Mouse (Mus musculus): ENCODE results near the gene Ifitm7. TPM values are rescaled to one million over a fixed set of nuclear protein-coding genes. Genes with fewer than 3 reads are reported as not detected.

Ifitm7 gene
- not detected in 2 replicates for polyA plus RNA-seq (2012; ENCODE audit: insufficient read depth, insufficient read length, low replicate concordance, missing spikeins)

DNA sequence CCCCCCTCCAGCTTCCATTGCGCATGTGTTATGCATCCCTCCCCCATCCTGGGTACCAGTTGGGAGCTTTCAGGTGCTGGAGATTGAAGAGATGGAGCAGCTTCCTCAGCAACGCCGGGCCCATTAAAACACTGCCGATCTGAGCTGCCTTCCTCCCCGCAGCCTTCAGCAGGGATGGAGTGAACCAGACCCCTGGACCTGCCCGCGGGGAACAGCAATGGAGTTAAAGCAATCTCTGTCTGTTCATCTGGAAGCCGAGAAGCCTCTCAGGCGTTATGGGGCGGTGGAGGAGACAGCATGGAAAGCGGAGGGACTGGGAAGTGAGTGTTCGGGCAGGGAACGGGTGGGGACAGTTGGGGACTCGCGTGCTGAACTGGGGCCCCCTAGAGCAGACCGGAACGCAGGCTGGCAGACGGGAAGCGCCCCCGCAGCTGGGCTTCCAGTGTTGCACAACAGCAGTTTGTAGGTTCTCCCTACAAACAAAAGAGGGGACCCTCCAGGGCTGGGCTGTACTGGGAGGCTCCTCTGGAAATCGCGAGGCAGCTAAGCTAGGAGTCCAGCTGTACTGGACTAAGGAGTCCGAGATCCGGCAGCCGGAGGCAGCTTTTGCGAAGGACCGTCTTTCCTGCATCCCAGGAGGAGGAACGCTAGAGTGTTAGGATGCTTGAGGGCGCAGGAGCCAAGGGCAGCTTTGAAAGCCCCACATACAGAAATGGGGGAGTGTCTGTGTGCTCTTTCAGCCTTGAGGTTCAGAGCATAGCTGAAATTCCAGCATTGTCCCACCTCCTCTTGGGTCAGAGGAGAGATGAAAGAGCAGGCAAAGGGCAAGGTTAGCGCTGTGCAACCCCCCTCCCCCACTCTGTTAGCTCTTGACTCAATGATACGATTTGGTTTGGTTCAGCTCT, at the start of gene Ifitm7, which contains the start of gene 2900011O08Rik:
Gene Ifitm7, minus strand, starts transcription at position 315 of the 905 bp plus-strand sequence.
Gene 2900011O08Rik, plus strand, starts transcription at position 31 of the 905 bp plus-strand sequence.
- peak within 1 kb of the TSS; percentile 94 for H3K4me3 ChIP-seq (ENCODE audit: insufficient read depth, low read depth, low read length)
- TF ChIP-seq CTCF (IDR thresholded peaks at IDR 0.05; ENCODE audit: insufficient read depth, low read depth, low read length) (no peak), POLR2A (IDR thresholded peaks at IDR 0.05; ENCODE audit: insufficient read depth, low read depth, low read length) (peak; percentile 37; the same call in 1 of the 2 replicates)
- peak within 1 kb of the TSS; percentile 90 for H3K27ac ChIP-seq (ENCODE audit: insufficient read depth, low read depth, low read length)
- H3K4me1 ChIP-seq (ENCODE audit: control insufficient read depth, insufficient read depth, low read length): no peaks in the 10 kb centered on the region
- under 1% methylated on average over 31 of the region's 31 CpGs for WGBS

DNA sequence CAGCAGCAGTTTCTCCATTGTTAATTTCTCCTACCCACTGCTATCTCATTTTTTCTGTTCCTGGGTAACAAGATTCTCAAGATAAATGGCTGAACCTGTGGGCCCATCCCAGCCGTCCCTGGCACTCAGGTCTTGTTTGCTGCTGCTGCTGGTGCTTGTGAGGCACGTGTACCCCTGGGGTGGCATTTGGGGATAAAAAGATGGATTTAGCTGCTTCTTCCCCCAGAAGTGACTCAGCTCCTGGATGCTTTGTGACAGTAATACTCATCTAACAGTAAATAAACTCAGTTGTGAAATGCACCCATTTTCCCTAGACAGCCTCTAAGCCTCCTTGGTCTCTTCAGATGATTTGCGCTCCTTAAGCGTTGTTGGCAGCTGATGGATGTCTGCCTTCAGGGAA, 46.4 kb upstream of the Ifitm7 start:
- WGBS: 81% methylated on average over 4 of the region's 4 CpGs
- Histone ChIP-seq H3K4me1 (ENCODE audit: control insufficient read depth, insufficient read depth, low read length) (no peaks in the 10 kb centered on the region), H3K4me3 (ENCODE audit: insufficient read depth, low read depth, low read length) (no peak overlapping the region), H3K27ac (ENCODE audit: insufficient read depth, low read depth, low read length) (no peak overlapping the region)
- TF ChIP-seq POLR2A (IDR thresholded peaks at IDR 0.05; ENCODE audit: insufficient read depth, low read depth, low read length) (no peak), CTCF (IDR thresholded peaks at IDR 0.05; ENCODE audit: insufficient read depth, low read depth, low read length) (no peak)

- Histone ChIP-seq H3K27ac (ENCODE audit: insufficient read depth, low read depth, low read length) (no peak overlapping the region), H3K4me3 (ENCODE audit: insufficient read depth, low read depth, low read length) (no peak overlapping the region), H3K4me1 (ENCODE audit: control insufficient read depth, insufficient read depth, low read length) (no peaks in the 10 kb centered on the region)
- 87% methylated on average over 4 of the region's 4 CpGs for WGBS
- no peak for TF ChIP-seq POLR2A (IDR thresholded peaks at IDR 0.05; ENCODE audit: insufficient read depth, low read depth, low read length)
- TF ChIP-seq CTCF (IDR thresholded peaks at IDR 0.05; ENCODE audit: insufficient read depth, low read depth, low read length): no peak
These were observed 44.0 kb upstream of the Ifitm7 start for GRCm38 (mm10) chr16:14030650-14031049.

DNA sequence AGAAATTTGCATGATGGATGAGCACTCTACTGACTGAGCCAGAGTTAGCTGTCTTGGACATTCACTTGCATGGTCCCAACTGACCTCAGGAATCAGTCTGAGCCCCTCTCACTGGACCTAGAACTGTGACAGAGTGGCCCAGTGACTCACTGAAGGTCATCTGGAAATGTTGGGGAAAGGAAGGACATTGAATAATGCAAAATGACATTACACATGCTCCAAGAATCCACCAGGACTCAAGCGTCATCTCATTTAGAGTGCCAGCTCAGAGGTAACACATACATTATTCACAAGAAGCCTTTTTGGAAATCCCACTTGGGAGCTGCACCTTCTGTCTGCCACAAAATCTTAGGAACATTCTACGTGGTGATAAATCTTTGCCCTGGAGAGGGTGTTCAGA, 43.2 kb upstream of the Ifitm7 start:
- H3K27ac ChIP-seq (ENCODE audit: insufficient read depth, low read depth, low read length): no peak overlapping the region

DNA sequence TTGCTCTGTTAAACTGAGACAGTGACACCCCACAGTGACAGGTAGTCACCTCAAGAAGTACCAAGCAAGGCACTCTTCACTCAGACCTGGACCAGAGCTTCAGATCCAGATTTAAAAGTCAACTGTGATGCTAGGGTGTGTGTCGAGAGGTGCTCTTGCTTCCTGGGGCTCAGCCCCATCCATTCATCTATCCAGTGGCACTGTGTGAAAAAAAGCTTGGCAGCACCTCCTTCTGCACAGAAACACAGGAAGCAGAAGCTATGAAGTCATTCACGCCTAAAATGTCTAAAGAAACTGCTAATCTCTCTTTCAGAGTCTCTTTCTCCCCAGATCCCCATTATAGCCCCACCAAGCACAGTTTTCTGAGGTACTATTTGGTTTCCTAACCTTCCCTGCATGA, 42.4 kb upstream of the Ifitm7 start:
- WGBS: 35% methylated on average over 2 of the region's 2 CpGs
- Histone ChIP-seq H3K4me1 (ENCODE audit: control insufficient read depth, insufficient read depth, low read length) (no peaks in the 10 kb centered on the region), H3K27ac (ENCODE audit: insufficient read depth, low read depth, low read length) (no peak overlapping the region), H3K4me3 (ENCODE audit: insufficient read depth, low read depth, low read length) (no peak overlapping the region)
- no peak for TF ChIP-seq CTCF (IDR thresholded peaks at IDR 0.05; ENCODE audit: insufficient read depth, low read depth, low read length)

More for the DNA sequence above, 43.2 kb upstream of the Ifitm7 start:
- TF ChIP-seq POLR2A (IDR thresholded peaks at IDR 0.05; ENCODE audit: insufficient read depth, low read depth, low read length): no peak
- no peak for TF ChIP-seq CTCF (IDR thresholded peaks at IDR 0.05; ENCODE audit: insufficient read depth, low read depth, low read length)
- WGBS: 79% methylated on average over 2 of the region's 2 CpGs
- Histone ChIP-seq H3K4me1 (ENCODE audit: control insufficient read depth, insufficient read depth, low read length) (no peaks in the 10 kb centered on the region), H3K4me3 (ENCODE audit: insufficient read depth, low read depth, low read length) (no peak overlapping the region)

DNA sequence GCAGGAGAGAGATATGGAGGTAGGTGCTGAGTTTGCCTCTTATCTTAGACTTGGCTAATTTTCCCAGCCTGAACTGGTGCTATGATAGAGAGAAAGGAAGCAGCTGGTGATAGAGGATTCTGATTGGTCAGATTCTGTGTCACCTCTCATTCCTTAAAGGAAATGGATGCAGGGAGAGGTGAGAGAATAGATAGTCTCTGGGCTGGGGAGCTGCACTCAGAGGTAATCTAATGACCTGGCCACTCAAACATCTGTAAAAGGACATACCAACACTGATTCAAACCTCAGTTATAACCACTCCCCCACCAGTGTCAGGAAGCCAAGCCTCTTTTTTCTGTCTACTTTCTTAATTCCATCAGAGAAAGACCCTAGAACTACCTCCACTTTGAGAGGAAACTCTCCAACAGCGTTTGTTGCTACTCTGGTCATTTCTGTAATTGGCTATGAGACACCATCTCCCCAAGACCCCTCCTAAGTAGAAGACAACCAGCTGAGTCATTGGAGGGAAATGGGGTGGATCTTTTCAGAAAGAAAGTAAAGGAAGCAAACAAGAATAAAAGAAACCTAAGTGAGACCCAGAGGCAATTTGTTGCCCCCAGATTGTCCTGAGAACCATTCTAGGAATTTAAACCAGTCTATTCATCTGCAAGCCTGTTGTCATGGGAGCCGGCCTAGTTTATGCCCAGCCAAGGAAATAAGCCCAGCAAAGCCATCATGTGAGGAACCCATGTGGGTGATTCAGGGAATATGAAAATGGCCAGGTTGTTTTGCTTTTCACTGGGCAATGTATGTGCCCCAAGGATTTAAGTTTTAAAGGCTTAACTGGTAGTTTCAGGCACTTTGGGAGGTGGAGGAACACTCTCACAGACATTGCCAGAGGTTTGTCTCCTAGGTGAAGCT, 38.7 kb upstream of the Ifitm7 start:
- 37% methylated on average over 2 of the region's 2 CpGs for WGBS
- Histone ChIP-seq H3K4me1 (ENCODE audit: control insufficient read depth, insufficient read depth, low read length) (no peaks in the 10 kb centered on the region), H3K4me3 (ENCODE audit: insufficient read depth, low read depth, low read length) (no peak overlapping the region), H3K27ac (ENCODE audit: insufficient read depth, low read depth, low read length) (no peak overlapping the region)
- TF ChIP-seq CTCF (IDR thresholded peaks at IDR 0.05; ENCODE audit: insufficient read depth, low read depth, low read length) (no peak), POLR2A (IDR thresholded peaks at IDR 0.05; ENCODE audit: insufficient read depth, low read depth, low read length) (no peak)

- H3K4me1 ChIP-seq (ENCODE audit: control insufficient read depth, insufficient read depth, low read length): no peaks in the 10 kb centered on the region
- no peak for TF ChIP-seq POLR2A (IDR thresholded peaks at IDR 0.05; ENCODE audit: insufficient read depth, low read depth, low read length)
- no peak for TF ChIP-seq CTCF (IDR thresholded peaks at IDR 0.05; ENCODE audit: insufficient read depth, low read depth, low read length)
These were observed 34.6 kb upstream of the Ifitm7 start for GRCm38 (mm10) chr16:14021166-14021822.

GRCm38 (mm10) chr16:14017306-14017705, 30.6 kb upstream of the Ifitm7 start:
- H3K4me1 ChIP-seq (ENCODE audit: control insufficient read depth, insufficient read depth, low read length): no peaks in the 10 kb centered on the region
- no peak overlapping the region for H3K4me3 ChIP-seq (ENCODE audit: insufficient read depth, low read depth, low read length)
- no peak overlapping the region for H3K27ac ChIP-seq (ENCODE audit: insufficient read depth, low read depth, low read length)
- WGBS: 94% methylated on average over 8 of the region's 8 CpGs
- no peak for TF ChIP-seq POLR2A (IDR thresholded peaks at IDR 0.05; ENCODE audit: insufficient read depth, low read depth, low read length)

More at GRCm38 (mm10) chr16:14021166-14021822, 34.6 kb upstream of the Ifitm7 start:
- Histone ChIP-seq H3K4me3 (ENCODE audit: insufficient read depth, low read depth, low read length) (no peak overlapping the region), H3K27ac (ENCODE audit: insufficient read depth, low read depth, low read length) (no peak overlapping the region)
- 54% methylated on average over 3 of the region's 3 CpGs for WGBS

All from olfactory bulb, adult 2 months (tissue).